Mouse (Mus musculus) right cerebral cortex, adult 18-20 months (tissue): ENCODE measurements at regions not wholly inside any gene's neighbourhood (a gene's known extent, or its start where the extent isn't known, plus 50 kb on each side); places are given as distances from the start of the nearest gene placed in this dataset.

ENCODE experiments used
- DNase-seq: peaks from one replicate; pipeline ENCODE4 v3.0.0; 2022; ENCODE audit warnings: mixed read lengths

DNA sequence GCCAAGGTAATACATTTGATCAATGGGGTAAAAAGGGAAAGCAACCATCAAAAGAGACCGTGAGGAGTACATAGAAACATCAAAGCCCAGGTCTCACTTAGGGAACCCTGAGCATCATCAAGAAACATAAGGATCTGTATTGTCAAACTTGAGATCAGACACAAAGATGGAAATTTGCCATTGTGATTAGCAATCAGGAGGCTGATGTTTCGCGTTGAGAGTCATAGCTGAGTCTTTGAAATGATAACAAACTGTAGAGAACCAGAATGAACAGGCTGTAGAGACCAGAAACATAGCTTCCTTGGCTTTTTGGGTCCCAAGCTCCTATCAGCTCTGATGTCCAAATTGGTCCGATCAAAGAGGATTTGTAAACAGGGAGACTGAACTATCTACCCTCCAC is 505.2 kb upstream of the Nox3 start:
- no peak for DNase-seq

DNA sequence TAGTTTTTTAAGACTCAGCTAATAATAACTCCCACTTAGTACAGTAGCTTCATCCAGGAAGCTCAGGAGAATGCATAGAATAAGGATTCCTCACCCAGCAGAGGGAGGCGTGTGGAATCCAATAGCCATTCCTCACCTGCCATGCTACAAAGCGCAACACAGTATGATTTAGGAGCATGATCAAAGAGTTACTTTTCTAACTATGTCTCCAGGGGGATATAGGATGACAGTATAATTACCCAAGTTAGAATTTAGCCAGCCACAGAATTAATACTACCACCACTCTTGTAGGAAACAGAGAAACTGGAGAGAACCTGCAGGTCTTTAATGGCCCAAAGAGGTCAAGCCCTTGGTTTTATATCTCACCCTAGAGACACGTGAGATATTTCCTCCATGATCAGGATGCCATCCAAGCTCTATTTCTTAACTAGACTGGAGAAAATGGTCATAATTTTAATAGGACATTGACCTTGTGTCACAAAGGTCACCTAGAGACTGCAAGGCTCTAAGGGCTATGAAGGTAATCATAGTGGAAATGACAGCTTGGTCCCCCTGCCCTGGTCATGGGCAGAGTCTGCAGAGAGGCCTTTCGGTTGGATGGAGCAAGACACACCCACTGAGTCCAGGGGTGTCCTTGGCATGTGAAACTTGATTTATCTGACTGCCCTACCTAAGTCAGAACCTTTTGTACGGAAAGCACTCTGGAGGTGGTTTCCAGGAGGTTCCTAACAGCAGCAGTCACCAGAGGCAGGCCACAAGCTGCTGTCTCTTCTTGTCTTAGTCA is 512.3 kb upstream of the Nox3 start:
- no peak for DNase-seq

- DNase-seq = no peak
Measured at GRCm38 (mm10) chr17:4209650-4210049, 513.6 kb upstream of the Nox3 start.

DNA sequence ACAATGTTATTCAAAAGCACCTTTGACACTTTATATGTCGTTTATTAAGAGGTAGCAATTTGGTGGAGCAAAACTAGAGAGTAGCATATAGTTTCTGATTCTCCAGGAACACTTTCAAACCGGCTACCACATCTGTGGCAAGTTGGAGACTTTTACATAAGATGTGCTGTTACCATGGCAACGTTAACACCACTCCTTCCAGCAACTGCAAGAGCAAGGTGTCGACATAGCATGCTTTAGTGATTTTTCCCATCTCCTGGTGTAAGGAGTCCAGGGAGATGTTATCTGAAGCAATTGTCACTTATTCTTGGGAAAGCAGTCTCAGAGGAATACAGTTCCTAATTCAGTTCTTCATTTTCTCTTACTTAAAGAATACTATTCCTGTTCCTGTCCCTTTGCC is 516.5 kb upstream of the Nox3 start:
- peak; percentile 63 for DNase-seq

- no peak for DNase-seq
Measured at GRCm38 (mm10) chr17:4214970-4215369, 518.9 kb upstream of the Nox3 start.

- DNase-seq = no peak
Measured at GRCm38 (mm10) chr17:4216203-4216602, 520.1 kb upstream of the Nox3 start.

DNA sequence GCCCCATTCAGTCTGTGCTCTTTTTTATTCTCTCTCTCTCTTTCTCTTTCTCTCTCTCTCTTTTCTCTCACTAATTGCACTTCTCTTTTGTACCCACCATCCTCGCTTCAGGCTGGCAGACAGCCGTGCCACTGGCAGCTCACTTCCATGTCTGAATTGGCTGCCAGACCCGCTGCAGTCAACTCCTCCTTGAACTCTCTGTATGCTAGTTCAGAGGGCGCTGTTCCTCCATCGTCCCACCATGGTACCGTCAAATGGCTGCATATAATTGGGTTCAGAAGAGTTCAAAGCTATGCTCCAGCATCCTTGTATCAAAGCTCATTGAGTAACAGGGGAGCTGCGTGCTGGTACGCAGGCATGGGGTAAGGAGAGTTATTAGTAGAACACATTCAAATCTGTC is 520.7 kb upstream of the Nox3 start:
- DNase-seq = no peak

GRCm38 (mm10) chr17:4220661-4221360 is 524.8 kb upstream of the Nox3 start:
- DNase-seq = peak; percentile 13

DNA sequence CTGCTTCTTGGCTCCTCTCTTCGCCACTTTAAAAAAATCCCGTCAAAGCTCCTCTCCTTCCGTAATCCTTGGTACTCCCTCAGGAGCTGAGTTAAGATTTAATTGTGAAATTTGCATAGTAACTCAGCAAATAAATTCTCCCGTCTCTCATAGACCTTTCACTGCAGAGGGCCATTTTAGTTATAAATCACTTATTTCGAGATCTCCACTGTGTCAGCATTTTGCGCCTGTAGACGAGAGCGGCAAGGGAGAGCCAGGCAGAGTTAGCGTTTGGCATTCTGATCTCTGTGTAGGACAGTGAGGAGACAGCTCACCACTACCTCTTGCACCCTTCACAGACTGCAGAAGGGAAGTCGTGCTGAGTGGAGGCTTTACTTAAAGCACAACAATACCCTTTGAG is 531.8 kb upstream of the Nox3 start:
- no peak for DNase-seq

GRCm38 (mm10) chr17:4229969-4230368 is 533.9 kb upstream of the Nox3 start:
- no peak for DNase-seq

DNA sequence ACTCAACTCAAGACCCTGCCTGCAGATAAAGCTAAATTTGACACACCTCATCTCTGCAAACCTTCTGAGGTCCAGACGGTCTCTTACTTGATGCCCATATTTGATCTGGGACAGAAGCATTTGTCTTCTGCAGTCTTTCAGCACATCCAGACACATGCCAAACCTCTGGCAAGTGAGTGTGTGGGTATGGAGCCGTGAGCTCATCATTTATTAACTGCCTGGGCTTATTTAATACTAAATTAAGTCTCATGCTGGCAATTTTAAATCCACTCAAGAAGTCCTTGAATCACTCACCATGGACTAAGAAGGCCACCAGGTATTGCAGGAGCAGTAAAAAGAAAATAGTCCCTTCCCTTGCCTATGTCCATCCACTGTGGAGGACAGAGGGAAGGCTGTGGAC is 554.4 kb upstream of the Nox3 start:
- no peak for DNase-seq

DNA sequence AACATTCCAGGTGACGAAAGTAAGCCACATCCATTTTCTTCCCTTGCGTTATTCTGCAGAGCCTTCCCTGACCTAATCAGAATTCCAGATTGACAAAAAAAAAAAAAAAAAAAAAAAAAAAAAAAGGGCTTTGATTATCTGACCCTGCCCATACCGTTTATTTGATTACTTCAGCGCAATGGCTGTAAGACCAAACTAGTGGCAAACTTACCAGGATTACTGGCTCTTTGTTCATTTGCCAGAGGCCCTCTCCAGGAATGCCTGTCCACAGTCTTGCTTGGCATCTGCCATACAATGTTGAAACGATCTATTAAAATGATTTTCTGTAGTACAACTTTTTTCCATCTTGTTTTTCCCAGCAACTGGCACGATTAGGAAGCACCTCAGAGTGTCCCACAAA is 569.4 kb upstream of the Nox3 start:
- DNase-seq = no peak

- DNase-seq = no peak
Measured at GRCm38 (mm10) chr17:4265946-4266345, 569.9 kb upstream of the Nox3 start.

DNA sequence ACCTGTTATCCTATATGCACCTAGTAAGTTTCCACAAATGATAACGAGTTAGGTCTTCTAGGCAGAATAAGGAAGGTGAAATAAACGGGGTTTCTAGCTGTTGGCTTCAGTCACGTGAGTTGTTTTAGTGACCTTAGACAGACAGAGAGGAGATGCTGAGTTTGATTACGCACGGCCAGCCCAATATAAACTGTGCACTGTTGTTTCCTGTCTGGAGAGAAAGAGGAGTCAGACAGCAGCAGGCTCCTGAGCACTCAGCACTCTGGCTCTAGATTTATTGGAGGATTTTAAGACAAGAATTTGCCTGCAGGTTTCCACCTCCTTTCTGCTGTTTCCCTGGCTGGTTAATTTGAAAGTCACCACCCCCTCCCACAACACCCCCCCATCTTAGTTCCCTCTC is 570.4 kb upstream of the Nox3 start:
- no peak for DNase-seq

DNA sequence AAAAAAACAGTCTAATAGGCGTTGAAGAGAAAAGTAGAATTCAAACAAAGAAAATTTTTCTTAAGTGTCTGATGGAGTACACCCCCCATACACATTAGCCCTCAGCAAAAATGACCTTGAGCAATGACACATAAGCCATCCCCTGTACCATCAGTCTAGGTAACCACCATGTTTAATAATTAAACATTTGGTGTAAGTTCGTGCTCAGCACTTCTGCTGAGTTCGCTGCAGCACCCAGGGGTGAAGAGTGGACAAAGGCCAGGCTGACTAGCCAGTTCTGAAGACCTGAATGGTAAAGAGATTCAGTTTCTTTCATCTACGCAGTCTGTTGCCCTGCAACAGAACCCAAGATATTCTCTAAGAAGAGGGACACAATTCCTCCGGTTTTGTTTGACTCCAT is 572.3 kb upstream of the Nox3 start:
- no peak for DNase-seq

- no peak for DNase-seq
Measured at GRCm38 (mm10) chr17:4272456-4272855, 576.4 kb upstream of the Nox3 start.

DNA sequence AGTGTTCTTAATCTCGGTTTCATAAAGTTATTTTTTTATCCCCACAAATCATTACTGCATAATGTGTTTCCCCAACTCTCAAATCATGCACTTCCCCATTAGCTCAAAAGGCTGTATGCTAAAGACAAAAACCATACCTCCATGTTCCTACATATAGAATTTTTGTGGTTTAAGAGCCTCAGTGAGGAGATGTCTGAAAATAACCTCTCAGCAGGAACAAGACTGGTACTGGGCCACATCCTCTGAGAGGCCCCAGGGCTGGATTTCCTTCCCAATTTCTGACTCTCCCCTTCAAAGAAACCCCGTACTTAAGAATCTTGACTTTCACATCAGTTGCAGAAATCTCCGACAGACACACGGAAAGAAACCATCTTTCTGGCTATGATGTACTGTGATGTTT is 580.7 kb upstream of the Nox3 start:
- no peak for DNase-seq

DNA sequence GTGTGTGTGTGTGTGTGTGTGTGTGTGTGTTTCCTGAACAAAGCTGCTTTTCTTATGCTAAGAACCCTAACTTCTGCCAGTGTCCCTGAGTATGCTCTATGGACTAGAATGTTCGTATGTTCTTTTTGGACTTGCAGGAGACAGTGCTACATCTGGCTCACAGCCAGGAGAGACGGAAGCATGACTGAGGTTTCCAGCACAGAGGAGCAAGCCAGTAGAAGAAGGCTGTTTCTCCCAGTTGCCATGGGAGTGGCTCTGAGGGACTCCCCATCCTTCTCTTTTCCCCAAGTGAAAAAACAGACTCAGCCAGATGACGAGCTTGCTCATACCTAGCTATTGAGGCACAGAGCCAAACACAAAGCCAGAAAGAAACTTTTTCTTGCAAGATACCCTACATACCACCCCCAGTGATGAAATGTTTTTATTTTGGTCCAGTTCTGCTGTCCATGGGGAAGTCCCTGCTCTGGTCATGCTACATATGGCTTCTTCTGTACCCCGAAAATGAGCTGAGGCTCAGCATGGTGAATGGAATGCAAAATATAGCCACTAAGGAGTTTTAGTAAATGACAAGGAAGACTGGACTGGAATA is 582.3 kb upstream of the Nox3 start:
- peak; percentile 17 for DNase-seq

DNA sequence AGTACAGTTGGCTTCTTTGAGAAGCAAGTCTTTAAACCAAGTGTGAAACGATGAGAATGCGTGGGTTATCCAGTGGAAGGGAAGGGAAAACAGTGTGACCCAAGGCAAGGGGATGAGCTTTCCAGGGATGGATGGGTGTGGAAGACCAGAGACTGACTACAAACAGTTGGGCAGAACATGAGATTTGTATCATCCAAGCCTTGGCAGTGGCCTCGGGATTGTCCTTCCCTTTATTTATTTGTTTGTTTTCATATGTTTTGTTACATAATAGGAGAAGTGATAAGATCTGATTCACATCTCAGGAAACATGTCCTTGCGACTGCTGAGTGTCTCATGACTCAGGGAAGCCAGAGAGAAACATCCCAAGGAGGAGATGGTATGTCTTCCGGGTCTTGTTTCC is 585.4 kb upstream of the Nox3 start:
- DNase-seq = no peak

GRCm38 (mm10) chr17:4291418-4291817 is 595.4 kb upstream of the Nox3 start:
- no peak for DNase-seq

GRCm38 (mm10) chr17:4296521-4297155 is 600.6 kb upstream of the Nox3 start:
- no peak for DNase-seq

DNA sequence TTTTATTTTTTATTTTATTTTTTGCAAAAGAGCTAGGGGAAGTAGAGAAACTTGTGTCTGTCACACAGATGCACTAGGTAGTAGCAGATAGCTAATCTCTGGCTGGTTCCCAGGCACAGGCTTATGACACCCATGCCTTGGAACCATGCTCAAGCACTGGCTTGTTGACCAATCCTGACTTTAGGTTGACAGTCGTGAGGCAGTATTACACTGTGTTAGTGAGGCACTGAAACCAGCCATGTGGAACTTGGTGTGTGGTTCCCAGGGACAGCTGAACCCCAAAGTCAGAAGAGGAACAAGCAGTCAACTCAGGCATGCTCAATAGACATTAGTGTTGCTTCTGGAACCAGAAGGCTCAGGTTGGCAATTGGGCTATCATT is 601.1 kb upstream of the Nox3 start:
- DNase-seq = no peak

GRCm38 (mm10) chr17:4301142-4301853 is 605.2 kb upstream of the Nox3 start:
- DNase-seq = no peak
